Mouse (Mus musculus) sigmoid colon, adult 10 weeks (tissue): ENCODE measurements around the gene Vmn2r28. TPM values are rescaled to one million over a fixed set of nuclear protein-coding genes. Genes with fewer than 3 reads are reported as not detected.

Experiments used
- polyA plus RNA-seq: library from polyadenylated mRNA; stranded (reverse); fragments of 350-450 nt; fragmentation: Illumina TruSeq; extraction: RNeasy Lipid Tissue Mini Kit (QIAGEN cat#74804); gene quantifications from one replicate; pipeline ENCODE4 v1.2.3, GENCODE M21; 2014; ENCODE audit warnings: low read depth, low replicate concordance

Vmn2r28 gene
- not detected for polyA plus RNA-seq

GRCm38 (mm10) chr7:5493856-5494255, at the start of gene Vmn2r28:
Gene Vmn2r28, minus strand, starts transcription at chr7:5493956.

GRCm38 (mm10) chr7:5456674-5457073, 37.1 kb downstream of the Vmn2r28 start, which contains the start of gene Vmn1r59:
Gene Vmn1r59, minus strand, starts transcription at chr7:5456774.

Other genes starting within 250 kb of the Vmn2r28 start
- not detected for gene Gm5065, start 143.4 kb downstream of the Vmn2r28 start, polyA plus RNA-seq
- gene Nlrp2, start 142.9 kb downstream of the Vmn2r28 start, polyA plus RNA-seq, result not detected
- not detected for gene Vmn1r58, start 80.6 kb downstream of the Vmn2r28 start, polyA plus RNA-seq
- gene Vmn1r59, start 37.2 kb downstream of the Vmn2r28 start, polyA plus RNA-seq, result not detected
- not detected for gene Vmn1r60, start 53.4 kb upstream of the Vmn2r28 start, polyA plus RNA-seq
- not detected for gene Vmn1r61, start 119.3 kb upstream of the Vmn2r28 start, polyA plus RNA-seq
- gene Vmn1r62, start 179.7 kb upstream of the Vmn2r28 start, polyA plus RNA-seq, result not detected